Mouse (Mus musculus) kidney, postnatal 14 days (tissue): ENCODE results near the gene Golgb1.
A peak's percentile ranks its signal among the peaks of the same experiment; 100 is the strongest.

ENCODE experiments used
- DNase-seq: peaks from one replicate; pipeline ENCODE4 v3.0.0; 2022; ENCODE audit warnings: mixed read lengths

Golgb1 gene

DNA sequence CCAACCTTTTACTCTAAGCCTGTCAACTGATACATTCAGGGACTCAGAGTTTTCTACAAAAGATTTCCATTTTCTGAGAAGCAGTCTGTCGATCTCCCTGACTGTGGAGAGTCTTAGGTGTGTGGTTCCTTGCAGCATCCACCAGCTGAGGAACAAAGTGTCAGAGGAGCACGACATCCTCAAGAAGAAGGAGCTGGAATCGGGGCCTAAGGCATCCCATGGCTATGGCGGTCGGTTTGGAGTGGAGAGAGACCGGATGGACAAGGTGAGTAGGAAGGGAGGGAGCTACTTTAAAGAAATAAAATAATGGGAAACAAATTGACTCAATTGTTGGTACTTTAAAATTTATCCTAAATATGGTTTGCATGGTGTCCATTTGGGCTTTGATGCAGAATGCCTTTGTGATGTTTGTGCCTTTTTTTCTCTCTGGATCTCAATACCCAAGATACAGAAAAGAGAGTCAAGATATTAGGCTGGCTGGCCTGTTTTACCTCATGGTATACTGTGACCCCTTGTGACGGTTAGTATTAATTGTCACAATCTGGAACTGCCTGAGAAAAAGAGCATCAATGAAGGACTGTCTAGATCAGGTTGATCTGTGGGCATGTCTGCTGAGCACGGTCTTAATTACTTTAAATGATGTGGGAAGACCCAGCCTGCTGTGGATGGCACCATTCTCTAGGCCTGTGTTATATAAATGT is 71.7 kb downstream of the Golgb1 start:
- no peak for DNase-seq

DNA sequence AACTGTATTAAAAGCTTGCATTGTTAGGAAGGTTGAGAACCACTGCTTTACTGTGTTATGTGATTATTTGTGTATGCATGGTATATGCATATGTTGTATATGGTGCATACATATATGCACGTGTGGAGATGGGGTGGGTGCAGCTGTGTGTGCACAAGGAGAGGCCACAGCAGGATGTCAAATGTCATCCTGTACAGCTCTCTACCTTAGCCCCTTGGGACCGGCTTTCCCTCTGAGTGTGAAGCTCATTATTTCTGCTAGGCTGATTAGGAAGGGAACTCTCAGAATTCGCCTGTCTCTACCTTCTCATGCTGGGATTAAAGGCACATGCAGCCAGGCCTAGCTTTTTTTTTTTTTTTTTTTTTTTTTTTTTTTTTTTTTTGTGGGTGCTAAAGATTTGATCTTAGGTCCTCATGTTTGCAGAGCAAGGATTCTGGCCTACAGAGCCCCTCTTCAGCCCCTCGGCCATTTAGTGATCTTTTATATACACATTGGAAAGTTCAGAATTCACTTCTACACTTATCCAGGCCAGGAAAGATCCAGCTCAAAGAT is 72.8 kb downstream of the Golgb1 start:
- DNase-seq, result no peak

DNA sequence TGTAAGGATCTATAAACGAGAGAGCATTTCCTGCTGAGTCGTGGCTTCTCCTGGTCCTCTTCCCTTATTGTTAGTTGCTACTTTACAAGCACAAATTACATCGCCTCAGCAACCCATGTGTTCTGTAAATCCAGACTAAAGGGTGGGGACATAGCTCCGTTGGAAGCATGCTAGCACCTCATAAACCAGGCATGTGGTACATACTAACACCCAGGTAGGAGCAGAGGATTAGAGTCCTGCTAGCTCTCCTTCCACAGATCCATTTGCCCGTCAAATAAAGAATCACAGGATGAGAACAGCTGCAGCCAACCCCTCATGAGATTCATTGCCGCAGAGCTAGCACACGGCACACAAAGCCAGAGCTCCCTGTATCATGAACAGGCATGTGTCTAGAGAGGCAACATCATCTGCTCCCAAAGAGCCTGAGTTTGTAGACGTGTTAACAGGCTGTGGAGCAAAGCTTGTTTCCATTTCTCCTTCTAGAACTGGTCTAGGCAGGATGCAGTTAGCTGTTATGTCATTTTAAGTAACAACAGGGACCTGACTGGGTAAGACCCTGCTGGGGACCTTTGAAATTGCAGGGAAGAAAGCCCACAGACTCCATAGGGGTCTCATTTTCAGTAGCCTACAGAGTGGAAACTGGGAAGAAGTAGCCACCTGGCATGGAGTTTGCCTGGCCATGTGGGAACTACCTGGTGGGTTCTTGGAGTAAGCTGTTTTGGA is 74.8 kb downstream of the Golgb1 start:
- DNase-seq, result no peak

DNA sequence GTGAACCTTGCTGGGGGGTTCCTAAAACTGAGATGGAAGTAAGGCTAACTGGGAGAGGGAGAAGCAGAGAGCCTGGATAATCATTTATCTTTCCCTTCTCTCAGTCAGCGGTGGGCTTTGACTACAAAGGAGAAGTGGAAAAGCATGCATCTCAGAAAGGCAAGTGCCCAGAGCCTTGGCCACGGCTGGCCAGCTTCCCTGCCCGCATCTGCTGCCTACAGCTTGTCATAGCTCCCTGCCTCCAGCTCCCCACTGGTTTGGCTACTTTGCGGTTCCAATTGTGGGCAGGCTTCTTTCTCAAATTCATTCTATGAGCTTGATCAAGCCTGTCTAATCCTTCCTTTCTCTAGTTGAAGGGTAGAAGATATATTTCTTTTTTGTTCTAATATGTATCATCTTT is 76.1 kb downstream of the Golgb1 start:
- DNase-seq, result peak; percentile 36

DNA sequence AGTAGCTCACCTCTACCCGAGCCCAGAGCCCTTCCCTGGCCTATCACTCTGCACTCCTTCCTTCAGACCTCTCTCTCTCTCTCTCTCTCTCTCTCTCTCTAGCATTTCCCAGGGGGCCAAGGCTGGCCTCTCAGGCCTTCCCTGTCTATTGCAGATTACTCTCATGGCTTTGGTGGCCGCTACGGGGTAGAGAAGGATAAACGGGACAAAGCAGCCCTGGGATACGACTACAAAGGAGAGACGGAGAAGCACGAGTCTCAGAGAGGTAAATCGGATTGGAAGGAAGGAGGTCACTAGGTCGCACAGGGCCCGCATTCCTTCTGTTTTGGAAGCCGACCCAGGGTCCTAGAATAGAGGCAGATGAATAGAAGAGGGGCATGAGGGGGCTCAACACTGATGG is 80.2 kb downstream of the Golgb1 start:
- no peak for DNase-seq

DNA sequence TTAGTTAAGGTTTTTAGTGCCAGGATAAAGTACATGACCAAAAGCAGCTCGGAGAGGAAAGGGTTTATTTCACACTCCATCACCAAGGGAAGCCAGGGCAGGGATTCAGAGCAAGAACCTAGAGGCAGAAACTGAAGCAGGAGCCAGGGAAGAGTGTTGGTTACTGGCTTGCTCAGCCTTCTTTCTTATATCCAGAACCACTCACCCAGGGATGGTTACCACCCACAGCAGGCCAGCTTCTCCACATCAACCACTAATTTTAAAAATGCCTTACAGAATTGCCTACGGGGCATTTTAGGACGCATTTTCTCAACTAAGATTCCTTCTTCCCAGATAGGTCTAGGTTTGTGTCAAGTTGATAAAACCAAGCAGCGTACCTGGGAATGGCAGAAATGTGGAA is 88.5 kb downstream of the Golgb1 start:
- DNase-seq, result no peak

DNA sequence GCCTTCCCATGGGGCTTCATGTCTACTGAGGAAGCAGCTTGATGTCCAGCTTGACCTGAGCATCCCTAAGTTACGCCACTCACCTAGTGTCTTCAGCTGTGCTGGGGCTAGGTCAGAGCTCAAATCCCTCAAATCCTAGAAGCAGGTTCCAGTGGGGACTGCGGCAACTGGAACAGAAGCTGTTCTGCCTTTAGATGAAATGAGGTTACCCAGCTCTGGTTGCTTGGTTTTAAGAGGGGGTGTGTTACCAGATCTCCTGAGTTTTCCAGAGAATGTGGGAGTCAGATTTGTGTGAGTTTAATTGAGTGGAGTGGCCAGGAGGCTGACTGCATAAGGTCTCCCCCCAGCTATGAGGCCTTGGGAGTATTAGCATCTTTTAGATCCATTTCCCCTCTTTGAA is 104.2 kb downstream of the Golgb1 start:
- DNase-seq, result no peak
